Mouse (Mus musculus) layer of hippocampus, adult 18-20 months (tissue): ENCODE measurements around the gene Fcgr1. TPM values are rescaled to one million over a fixed set of nuclear protein-coding genes. Genes with fewer than 3 reads are reported as not detected.
"Not testable (repeated sequence)": the region's sequence is repeated elsewhere in the genome, so short reads cannot be mapped to it uniquely, and the experiment has no call there.

Source experiments
- DNase-seq, 2 experiments: peaks; one replicate each; pipeline ENCODE4 v3.0.0; 2022; ENCODE audit warnings: low spot score in 2 of 2
- total RNA-seq, 2 experiments: library from RNA; stranded (reverse); gene quantifications; 2 replicates each; pipeline ENCODE4 v1.2.3; 2021

The Fcgr1 gene
- total RNA-seq, 2 experiments from 2014 or later: 1.9 to 3.8 TPM

- no peak for DNase-seq
Measured at GRCm38 (mm10) chr3:96250890-96251289, 42.9 kb downstream of the Fcgr1 start.

- DNase-seq: no peak
Measured at GRCm38 (mm10) chr3:96249034-96249345, 44.8 kb downstream of the Fcgr1 start.

- no peak for DNase-seq
Measured at GRCm38 (mm10) chr3:96248141-96249033, 45.4 kb downstream of the Fcgr1 start.

- no peak for DNase-seq
Measured at GRCm38 (mm10) chr3:96247356-96248140, 46.2 kb downstream of the Fcgr1 start.

GRCm38 (mm10) chr3:96246427-96246856, 47.3 kb downstream of the Fcgr1 start, which contains the start of gene Hist2h3c1:
Gene Hist2h3c1 (plus strand): TSS chr3:96246685.
- not testable (repeated sequence) for DNase-seq

- DNase-seq: not testable (repeated sequence)
Measured at GRCm38 (mm10) chr3:96246018-96246417, 47.8 kb downstream of the Fcgr1 start.

- DNase-seq: peak; percentile 86 to 90
Measured at GRCm38 (mm10) chr3:96245003-96245886, 48.5 kb downstream of the Fcgr1 start, which contains the start of gene Hist2h2aa1. Gene Hist2h2aa1 (plus strand): TSS chr3:96245497.

GRCm38 (mm10) chr3:96243921-96244572, 49.7 kb downstream of the Fcgr1 start:
- no peak for DNase-seq

- no peak for DNase-seq
Measured at GRCm38 (mm10) chr3:96240799-96241197, 53.0 kb downstream of the Fcgr1 start.

- DNase-seq: peak; percentile 94 to 98
Measured at GRCm38 (mm10) chr3:96239949-96240798, 53.6 kb downstream of the Fcgr1 start, which contains the start of gene Hist2h2aa2. Gene Hist2h2aa2 (minus strand): TSS chr3:96240276.

GRCm38 (mm10) chr3:96238954-96239793, 54.6 kb downstream of the Fcgr1 start, which contains the start of gene Hist2h3c2:
Gene Hist2h3c2 (minus strand): TSS chr3:96239127.
- DNase-seq: peak in 1 of 2 experiments; percentile 45

- no peak for DNase-seq
Measured at GRCm38 (mm10) chr3:96237904-96238511, 55.8 kb downstream of the Fcgr1 start.

DNA sequence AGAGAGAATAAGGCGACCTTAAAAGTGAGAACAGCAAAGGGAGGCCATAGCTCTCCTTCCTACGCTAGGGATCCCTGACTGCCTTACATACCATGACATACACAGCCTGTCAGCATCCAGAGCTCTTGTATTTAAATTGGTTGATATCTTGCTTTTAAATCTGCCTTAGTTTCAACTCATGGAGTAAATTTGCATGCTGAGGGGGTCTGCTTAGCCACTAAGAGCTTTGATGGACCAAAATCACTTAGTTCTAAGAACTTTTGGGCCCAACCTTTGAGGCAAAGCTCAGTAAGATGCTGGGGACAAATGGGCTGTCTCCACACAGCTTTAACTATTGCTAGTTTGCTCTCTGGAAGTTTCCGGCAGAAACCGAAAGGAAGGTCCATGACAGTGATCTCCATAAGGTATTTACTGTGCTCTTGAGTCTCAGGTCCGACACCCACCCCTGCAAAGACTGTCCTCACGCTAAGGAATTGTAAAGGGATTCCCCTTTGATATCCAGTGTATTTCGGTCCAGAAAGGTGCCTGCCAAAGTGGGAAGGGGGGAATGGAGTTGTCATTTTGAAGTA, 56.4 kb downstream of the Fcgr1 start:
- DNase-seq: no peak

GRCm38 (mm10) chr3:96236834-96237334, 56.9 kb downstream of the Fcgr1 start:
- DNase-seq: no peak

DNA sequence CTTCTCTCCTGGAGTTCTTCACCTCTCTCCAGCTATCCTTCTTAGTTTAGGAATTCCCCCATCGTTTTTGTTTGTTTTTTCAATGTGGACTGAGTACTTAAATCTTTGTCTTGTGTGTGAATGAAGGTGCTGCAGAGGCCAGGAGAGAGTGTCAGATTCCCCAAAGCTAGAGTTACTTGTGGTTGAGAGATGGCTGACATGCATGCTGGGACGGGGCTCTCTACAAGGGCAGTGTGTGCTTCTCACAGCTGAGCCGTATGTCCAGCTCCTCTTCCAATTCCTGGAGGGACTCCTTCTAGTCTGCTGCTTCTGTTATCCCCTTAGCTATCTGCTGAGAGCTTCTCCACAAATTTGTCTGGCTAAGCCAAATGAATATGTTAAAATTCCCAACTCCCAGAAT, 57.9 kb downstream of the Fcgr1 start:
- DNase-seq: no peak

DNA sequence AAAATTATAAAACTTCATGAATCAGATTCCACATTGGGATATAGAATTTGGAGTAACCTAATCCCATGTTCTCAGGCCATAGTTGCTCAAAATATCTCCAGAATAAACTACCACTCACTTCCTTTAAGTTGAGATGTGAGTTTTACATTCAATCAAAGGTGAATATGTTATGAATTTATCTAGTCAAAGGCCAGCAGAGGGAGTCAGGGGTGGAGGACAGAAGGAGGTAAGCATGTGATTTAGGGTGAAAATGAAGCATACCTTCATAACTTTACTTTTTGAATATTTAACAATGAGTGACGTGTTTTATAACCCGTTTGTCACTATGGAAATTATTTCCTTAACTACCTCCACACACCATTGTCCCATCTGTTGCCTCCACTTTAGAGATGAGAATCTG, 58.9 kb downstream of the Fcgr1 start:
- DNase-seq: no peak
